Mouse (Mus musculus) liver (tissue): ENCODE measurements around the gene Sla2.
"Not testable (repeated sequence)": the region's sequence is repeated elsewhere in the genome, so short reads cannot be mapped to it uniquely, and the experiment has no call there.

ENCODE experiments used
- DNase-seq: peaks from one replicate; pipeline ENCODE4 v3.0.0-alpha.2; 2020; ENCODE audit warnings: mixed read lengths

The Sla2 gene

GRCm38 (mm10) chr2:156863487-156864160, 23.4 kb downstream of the Sla2 start:
- peak; percentile 72 for DNase-seq

DNA sequence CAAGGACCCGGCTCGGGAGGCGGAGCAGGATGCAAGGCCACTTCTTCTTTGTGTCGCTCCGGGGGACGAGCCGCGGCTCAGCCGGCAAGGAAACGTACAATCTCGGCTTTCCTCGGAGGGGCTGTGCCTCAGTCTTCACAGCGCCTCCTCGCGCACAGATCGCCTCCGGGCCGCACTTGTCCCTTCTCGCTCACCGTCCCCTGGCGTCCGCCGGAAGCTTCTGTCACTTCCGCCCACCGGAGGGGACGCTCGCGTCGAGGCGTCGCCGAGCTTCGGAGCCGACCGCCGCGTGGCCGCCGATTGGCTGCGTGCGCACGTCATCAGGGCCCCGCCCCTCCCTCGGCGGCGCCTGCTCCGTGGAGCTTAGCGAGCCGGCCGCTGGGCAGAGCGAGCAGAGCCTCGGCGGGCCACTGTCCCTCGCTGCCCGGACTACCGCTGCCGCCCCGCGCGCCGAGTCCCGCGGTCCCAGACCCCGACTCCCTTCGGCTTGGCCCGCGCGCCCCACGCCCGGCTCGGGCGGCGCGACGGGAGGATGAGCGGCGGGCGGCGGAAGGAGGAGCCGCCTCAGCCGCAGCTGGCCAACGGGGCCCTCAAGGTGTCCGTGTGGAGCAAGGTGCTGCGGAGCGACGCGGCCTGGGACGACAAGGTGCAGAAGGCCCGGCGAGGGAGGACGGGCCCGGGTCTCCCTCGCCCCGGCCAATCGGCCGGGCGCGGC, 24.1 kb downstream of the Sla2 start, which contains the start of gene Rab5if:
Gene Rab5if, plus strand, starts transcription at position 357 of the 715 bp plus-strand sequence.
- DNase-seq = peak; percentile 98

- DNase-seq = peak; percentile 52
Observed at GRCm38 (mm10) chr2:156862041-156862717, 24.8 kb downstream of the Sla2 start.

GRCm38 (mm10) chr2:156858671-156859070, 28.3 kb downstream of the Sla2 start:
- DNase-seq = no peak

GRCm38 (mm10) chr2:156857835-156858234, 29.2 kb downstream of the Sla2 start, which contains the start of gene 4930518I15Rik:
Gene 4930518I15Rik, minus strand, starts transcription at chr2:156857946.
- no peak for DNase-seq

- DNase-seq = no peak
Observed at GRCm38 (mm10) chr2:156857385-156857791, 29.6 kb downstream of the Sla2 start.

GRCm38 (mm10) chr2:156856311-156856710, 30.7 kb downstream of the Sla2 start:
- no peak for DNase-seq

DNA sequence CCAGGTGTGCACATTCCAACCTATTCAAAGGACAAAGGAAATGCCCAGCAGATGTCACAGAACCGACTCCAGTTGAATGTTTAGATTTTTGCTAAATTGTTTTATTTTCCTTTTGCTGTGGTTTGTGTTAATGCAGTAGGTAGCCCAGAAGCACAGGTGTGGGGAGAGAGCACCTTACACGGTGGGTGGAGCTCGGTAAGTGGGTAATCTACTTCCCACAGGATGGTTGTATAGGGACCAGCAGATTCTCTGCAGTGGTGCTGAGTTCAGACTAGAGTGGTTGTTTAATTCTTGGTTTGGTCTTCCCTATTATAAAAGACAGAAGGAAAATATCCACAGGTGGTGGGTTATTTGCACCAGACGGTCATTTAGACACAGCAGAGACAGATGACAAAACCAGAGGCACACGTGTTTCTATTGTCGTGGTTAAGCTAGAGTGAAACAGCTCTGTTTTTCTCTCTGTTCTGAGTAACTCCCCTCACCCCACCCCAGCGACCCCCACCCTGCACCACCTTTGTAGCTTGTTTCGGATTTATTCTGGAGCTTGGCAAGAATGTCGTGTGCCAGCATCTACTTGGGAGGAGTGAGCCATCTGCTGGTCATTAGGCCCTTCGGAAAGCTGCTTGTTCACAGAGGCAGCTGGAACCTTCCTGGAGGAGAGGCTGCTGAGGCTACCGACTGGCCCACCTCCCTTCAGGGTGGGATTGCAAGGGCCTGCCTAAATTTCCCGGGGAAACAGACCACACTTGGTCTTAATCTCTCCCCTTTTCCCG, 32.8 kb downstream of the Sla2 start:
- DNase-seq = peak; percentile 13

- DNase-seq = not testable (repeated sequence)
Observed at GRCm38 (mm10) chr2:156853584-156853983, 33.4 kb downstream of the Sla2 start.

DNA sequence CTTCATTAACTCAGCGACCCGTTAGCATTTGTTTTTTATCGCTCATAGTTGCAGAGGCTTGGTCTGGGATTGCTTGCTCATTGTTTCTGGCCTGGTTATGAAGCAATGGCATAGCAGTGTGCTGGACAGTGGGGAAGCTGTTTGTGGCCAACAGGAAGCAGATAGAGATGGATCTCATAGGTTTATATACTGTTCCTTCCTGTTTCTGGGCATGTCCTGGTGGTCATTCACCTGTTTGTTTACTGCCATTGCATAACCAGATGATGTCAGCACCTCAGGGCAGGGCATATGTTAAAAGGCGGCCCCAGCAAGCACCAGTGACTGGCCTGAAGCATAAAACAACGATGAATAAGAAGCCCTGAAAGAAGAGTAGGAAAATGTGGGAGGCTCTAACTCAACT, 36.5 kb downstream of the Sla2 start:
- no peak for DNase-seq

DNA sequence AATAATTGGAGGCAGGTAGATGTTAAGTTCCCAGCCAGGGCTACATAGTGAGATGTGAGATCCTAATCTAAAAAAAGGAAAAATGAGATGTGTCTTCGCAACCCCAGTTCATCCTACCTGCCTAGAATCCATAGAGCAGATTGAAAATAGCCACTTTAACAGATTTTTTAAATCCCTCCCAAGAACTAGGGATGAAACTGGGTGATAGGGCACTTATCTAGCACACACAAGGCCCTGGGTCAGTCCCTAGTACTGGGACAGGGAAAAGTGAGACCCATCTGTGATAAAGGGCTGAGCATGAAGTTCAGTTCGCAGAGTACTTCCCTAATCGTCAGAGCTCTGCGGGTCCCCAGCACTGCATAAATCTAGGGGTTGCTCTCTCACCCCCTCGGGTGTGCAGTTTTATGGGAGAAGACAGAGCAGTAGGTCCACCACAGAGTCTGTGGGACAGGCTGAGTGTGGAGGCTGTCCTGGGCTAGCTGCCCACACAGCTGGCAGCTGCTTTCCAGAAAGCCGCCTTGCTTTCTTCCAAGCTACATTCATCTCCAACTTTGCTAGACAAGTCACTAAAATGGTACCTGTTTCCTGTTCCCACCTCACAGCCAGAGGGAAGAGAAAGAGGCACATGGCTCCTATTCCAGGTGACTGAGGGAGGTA, 38.3 kb downstream of the Sla2 start:
- no peak for DNase-seq

DNA sequence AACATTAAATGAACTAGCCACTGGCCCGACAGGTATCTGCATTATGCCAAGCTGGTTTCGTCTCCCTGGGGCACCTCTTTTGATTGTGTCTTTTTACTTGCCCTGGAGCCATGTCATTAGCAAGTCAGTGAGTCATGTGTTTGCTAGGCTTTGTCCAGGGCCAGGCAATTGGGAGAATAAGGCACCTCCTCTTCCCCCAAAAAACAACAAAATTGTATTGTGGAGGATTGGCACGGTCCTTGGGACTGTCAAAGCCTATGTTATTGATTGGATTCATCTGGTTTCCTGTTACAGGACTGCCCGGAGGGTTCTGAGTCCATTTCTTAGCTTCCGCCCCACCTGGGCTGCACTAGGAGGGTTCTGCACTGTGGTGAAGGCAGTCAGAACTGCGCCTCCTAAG, 39.3 kb downstream of the Sla2 start:
- no peak for DNase-seq

- DNase-seq = no peak
Observed at GRCm38 (mm10) chr2:156844715-156845114, 42.3 kb downstream of the Sla2 start.

GRCm38 (mm10) chr2:156843331-156843730, 43.7 kb downstream of the Sla2 start:
- DNase-seq = no peak

DNA sequence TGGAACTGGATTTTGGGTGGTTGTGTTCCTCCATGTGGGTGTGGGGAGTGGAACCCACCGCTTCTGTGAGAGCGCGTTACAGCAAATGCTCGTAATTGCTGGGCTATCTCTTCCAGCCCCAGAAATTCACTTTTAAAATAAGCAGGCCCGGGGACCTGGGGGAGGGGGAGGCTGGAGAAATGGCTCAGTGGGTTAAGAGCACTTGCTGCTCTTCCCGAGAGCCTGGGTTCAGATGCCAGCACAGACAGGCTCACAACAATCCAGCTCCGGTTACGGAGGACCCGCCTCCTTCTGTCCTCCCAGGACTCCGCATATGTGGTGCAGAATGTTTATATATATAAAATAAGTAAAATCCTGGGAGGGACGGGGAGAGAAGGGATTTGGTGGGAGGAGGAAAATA, 44.3 kb downstream of the Sla2 start:
- no peak for DNase-seq

DNA sequence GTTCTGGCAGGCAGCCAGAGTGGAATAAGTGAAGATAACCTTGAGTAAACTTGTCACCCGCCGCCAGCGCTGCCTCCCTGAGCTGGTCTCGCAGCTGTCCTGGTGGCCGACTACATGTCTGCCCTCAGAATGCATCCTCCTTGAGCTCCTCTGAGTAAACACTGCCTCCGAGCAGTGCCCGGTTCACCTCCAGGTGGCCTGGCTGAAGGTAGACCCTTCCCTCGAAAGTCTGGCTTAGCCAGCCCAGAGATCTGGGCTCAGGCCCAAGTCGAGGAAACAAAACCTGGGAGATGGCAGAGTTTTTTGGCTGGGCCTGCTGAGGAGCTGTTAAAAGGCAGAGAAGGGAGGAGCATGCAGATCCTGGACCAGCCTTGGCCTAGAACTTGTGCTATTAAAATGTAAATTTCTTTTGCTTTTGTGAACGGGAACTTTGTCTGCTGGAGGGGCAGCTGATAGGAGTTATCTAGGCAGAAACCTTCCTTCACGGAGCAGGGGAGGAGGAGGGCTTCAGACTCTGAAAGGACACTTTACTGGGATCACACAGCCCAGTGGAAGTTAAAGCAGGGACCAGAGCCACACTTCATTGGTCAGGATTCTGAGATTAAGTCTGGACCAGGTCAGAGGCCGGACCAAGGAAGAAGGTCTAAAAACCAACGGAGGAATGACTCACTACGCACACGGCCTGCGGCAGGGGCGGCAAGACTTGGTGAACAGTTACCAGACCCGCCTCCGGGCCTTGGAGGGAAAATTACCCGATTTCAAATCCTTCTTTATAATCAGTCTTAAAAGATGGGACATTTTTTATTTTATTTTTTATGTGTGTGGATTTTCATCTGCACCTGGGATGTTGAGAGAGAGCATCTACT, 44.9 kb downstream of the Sla2 start:
- peak; percentile 67 for DNase-seq

- peak; percentile 68 for DNase-seq
Observed at GRCm38 (mm10) chr2:156841028-156841840, 45.8 kb downstream of the Sla2 start.

DNA sequence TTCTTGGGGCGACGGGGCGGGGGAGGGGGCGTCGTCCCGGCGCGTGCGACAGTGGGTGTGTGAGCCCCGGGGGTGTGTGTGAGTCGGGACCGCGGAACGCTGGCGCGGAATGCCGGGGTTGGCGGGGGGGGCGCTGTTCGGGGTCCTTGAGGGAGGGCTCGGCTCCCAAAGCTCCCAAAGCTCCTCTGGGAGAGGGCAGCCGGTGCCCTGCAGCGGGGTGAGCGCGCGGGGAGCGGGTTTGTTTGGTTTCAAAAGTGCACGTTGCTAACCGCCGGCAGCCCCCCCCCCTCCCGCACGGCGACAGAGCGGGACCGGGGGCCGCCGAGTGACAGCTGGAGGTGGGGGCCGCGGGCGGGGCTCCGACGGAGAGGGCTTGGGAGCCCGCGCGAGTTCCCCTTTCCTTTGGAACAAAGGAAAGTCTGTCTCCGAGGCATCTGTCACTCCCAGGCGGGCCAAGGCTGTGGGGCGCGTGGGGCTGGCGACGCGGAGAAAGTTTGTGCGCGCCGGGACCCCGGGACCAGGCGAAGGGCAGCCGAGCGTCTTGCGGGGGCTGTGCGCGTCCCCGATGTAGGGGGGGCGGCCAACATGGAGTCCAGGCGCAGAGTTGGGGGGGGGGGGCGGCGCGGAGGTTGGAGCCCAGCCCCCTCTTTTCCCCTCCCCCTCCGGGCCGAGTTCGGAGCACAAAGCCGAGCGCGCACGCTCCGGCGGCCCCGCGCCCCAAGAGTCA, 46.5 kb downstream of the Sla2 start:
- peak; percentile 64 for DNase-seq

DNA sequence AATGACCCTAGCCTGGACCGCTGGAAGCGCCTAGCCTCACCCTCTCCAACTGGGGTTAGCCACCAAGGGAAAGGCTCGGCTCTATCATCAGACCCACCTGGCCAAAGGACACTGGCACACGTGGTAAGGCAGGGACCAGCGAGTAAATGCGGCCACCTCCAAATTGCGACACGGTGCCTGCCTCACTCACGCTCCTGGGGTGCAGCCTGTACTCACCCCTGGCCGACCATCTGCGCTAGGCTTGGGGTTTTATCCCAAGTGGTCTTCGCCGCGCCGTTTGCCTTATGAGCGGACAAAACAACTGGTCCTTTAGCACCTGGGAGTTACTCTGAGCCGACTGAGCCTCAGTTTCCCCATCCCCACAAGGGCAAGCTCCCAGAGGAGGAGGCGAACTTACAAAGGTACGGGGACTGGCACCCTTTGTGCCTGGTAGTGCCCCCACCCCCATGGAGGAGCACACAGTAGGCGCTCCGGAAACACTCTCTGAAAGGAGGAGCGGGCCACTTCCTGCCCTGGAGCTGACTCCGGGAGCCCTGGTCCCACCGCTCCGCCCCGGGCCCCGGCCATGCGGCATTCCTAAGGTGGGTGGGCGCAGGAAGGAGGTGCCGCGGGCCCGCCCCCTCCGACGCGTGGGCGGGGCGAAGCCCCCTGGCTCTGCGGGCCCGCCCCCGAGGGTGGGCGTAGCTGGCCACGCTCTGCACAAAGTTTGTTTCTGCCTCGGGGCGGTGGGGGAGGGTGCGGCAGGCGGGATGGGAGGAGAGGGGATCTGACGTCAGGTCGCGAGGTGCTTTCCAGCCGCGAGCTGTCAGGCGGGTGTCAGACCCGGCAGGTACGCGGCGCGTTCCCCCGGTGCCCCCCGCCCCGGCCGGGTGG, 47.4 kb downstream of the Sla2 start, which contains the start of gene Tgif2:
Gene Tgif2, plus strand, starts transcription at position 689 of the 873 bp plus-strand sequence.
- DNase-seq = peak; percentile 90
